Mouse (Mus musculus) A20 (cell line): ENCODE results near the gene Vwa8.
"Not testable (repeated sequence)": the region's sequence is repeated elsewhere in the genome, so short reads cannot be mapped to it uniquely, and the experiment has no call there.

Experiments
- DNase-seq: peaks from one replicate; pipeline ENCODE4 v3.0.0-alpha.2; 2011; ENCODE audit warnings: low read depth, low spot score

The Vwa8 gene

DNA sequence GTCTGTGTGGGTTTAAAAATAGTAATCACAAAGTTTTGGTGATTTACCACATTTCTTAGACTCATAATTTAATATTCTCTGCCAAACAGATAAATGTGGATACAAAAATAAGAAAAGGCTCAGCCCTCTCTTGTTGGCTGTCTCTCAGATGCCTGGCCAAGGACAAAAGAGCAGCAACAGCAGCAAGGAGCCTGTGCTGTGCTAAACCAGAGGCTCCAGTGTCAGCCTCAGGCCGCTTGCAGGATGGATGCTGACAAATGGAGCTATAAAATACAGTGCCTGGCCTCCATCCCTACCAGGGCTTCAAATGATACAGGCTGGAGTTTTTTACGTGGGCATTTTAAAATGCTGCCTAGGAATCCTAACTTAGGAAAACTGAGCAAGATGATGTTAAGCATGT is 134.3 kb downstream of the Vwa8 start:
- DNase-seq: no peak

DNA sequence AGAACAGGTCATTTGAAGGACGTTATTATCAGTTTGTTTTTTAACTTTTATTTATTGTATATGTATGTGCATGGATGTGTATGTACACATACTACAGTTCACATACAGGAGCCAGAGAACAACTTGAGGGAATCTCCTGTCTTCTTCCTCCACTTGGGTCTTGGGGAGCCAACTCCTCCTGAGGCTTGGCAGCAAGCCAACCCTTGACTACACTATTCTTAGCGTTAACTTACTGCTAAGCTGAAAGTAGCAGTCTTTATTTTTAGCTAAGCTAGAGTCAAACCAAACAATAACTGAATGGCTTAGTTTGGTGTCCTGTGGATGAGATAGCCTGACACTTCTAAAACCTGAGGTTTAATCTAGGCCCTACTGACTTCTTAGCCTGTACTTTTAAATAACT is 135.4 kb downstream of the Vwa8 start:
- DNase-seq: peak; percentile 31

DNA sequence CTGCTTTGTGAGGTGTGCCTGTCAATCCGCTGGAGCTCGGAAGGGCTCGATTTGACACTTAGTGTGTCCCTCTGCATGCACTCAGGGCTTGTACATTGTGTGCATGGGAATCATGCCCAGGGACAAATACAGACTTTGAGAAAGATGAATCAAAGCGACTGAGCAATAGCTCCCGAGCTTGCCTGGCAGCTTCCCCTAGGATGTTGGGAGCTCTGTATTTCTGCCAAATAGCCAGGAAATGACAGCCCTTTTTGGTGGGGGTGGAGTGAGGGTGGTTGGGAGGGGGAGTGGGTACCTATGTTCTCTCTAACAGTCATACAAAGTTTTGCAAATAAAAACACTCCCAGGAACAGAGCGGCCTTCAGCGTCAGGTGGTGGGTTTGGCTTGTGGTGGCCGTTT is 138.7 kb downstream of the Vwa8 start:
- DNase-seq: no peak

DNA sequence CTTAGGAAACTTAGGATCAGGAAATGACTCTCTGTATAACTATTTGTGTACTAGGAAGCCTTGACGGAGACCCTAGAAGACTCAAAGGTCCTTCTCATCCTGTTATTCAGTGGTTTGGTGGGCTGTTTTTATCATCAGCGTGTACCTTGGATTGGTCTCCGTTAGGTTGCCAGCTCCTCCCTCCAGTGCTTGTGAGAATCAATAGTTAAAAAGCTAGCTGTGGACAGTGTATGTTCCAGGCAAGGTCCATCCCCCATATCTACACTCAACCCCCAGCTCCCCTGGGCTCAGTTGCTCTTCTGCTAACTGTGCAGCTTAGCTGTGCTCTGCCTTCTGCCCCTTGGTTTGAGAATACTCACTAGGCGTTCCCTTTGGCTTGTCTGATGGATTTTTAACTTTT is 143.6 kb downstream of the Vwa8 start:
- no peak for DNase-seq

DNA sequence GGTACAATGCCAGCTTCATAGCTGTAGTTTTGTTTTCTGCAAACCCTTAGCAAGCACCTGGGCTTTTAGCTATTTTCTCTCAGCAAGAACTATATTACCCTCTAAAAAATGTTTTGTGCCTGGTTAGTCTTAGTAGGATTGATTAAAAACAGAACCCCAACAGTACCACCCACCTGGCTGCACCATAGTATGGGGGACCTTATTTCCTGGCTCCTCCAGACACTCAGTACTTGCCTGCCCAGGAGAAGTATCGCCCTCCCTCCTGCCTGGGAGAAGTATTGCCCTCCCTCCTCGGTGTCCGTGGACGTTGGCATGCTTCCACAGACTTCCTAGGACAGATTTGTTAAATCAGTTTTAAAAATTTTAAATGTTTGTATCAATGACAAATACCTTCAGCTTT is 144.7 kb downstream of the Vwa8 start:
- DNase-seq: no peak

DNA sequence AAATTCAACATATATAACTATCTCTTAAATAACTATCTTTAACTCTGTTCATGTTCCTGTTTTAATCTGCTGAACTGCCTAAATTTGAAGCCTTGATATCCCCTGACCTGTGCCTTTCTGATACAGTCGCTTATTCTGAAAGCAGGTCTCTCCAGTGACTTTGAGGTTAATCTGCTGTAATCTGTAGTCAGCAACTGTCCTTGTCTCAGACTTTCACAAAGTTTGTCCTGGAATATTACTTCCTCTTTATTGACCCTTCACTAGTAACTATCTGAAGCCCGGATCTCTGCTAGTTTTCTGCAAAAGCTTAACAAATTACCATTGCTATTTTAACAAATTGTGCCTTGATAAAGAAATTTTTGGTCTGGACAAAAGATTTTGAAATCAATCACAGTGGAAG is 147.5 kb downstream of the Vwa8 start:
- no peak for DNase-seq

DNA sequence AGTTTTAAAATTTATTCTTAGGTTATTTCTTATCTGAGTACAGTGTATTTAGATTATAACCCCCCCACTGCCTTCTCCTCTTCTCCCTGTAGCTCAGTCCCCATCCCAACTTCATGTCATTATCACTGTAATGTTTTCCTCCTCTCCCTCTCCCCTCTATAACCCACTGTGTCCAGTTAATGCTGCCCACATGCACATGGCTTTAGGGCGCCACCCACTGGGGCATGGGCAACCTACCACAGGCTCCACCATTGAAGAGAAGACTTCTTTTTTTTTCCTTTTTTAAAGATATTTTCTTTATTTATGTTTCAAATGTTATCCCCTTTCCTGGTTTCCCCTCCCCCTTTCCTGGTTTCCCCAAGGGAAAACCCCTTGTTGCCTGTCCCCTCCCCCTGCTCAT is 154.7 kb downstream of the Vwa8 start:
- DNase-seq: peak; percentile 24

DNA sequence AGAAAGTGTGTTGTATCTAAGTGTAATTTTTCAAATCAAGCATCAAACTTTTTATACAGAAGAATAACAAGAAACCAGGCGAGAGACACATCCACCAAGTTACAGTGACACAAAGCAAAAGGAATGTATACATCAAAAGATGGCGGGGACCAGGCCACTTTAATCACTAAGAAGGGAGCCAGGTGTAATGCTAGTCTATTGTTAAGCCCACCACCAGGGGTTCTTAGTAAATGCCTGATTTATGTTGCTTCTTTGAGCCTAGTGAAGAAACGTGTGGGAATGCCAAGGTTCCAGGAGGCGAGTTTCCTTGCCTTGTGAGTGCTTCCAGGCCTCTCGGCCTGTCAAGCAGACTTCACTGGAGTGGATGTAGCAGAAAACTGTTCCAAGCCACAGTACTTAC is 168.9 kb downstream of the Vwa8 start:
- not testable (repeated sequence) for DNase-seq

DNA sequence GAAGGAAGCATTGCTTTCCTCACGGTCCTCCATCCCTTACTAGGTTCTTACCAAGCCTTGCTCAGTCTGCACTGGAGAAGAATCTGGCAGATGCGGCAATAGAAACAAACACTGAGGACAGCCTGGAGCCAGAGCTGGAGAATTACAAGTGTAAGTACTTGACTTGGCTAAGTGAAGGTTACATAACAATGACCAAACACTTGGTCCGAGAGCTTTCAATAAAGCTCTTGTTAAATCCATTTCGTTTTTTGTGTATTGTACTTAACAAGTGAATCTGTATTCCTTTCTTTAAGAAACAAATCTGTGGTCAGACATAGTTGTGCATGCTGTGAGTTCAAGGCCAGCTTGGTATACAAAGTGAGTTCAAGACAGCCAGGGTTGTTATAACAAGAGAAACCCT is 169.7 kb downstream of the Vwa8 start:
- no peak for DNase-seq

DNA sequence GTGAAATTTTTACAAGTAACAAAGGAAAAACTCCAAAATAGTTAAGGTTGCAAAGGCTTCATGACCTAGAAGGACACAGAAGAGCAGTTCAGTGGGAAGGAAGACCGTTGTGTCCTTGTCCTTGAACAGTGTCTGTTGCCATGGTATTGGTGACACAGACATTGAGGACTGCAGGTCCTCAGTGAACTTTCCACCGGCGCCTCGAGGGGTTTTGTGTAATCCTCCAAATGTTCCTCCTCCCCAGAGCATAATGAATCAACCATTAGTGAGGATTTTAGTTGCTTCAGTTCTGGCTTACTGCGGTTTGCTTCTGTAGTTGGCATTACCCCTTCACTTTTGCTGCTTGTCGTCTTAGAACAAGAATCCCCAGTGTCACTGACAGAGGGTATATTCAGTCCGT is 172.9 kb downstream of the Vwa8 start:
- DNase-seq: no peak

DNA sequence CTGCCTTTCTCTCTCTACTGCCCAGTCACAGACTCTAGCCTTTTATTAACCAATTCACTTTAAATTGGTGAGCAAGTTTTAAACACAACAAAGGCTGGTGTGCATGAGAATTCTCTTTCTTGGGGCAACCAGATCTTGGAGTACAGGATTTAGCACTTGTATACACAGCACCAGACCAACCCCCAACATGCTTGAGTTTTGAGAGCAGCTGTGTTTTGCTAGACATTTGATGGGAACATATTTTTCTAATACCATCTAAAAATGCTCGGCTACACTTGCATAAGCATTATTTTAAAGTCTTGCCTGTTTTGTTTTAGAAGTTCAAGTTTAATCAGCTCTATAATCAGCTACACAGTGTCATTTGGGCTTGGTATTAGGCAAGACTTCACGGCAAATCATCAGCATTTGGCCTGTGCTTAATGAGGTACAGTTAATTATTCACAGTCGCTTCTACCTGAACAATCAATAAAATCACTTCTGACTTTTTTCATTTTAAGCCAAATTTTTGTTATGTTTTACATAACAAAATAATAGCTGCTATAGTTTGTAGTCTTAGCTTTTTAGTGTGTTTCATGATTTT is 180.2 kb downstream of the Vwa8 start:
- DNase-seq: no peak

DNA sequence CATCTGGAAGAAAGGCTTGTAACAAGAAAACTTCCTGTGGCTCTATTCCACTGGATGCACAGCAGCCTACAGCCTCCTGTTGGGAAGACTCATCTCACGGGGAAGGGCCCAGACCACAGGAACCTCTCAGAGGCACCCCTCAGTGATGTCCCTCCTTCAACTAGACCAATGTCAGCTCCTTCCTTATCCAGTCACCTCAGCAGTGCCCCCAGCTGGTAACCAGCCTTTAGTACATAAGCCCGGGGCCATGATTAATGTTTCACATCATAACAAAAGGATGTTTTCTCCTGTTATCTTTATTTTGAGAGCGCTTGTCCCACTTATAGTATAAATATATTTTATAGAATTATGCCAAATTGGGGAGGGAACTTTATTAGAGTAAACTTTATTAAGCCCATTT is 181.9 kb downstream of the Vwa8 start:
- DNase-seq: peak; percentile 23

DNA sequence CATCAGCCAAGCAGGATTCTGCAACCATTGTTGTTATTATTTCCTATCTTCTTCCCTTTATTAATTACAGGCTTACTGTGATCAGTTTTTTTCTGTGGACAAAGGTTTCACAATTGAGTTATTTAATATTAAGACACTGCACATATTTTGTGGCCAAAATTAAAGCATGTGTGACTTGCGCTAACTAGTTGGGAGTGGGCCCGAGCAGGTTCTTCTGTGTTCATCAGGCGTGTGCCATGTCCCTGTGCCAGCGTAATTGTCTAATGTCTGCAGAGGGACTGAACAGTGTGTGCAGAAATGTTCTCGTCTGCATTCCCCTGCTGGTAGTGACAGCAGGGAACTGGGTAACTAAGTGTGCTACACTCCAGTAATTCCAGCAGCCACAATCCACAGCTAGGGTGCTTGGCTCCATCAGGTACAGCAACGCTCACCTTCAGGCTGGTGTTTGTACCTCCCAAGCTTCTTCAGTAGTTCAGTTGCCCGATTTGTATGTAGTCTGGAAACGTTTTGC is 182.4 kb downstream of the Vwa8 start:
- no peak for DNase-seq

DNA sequence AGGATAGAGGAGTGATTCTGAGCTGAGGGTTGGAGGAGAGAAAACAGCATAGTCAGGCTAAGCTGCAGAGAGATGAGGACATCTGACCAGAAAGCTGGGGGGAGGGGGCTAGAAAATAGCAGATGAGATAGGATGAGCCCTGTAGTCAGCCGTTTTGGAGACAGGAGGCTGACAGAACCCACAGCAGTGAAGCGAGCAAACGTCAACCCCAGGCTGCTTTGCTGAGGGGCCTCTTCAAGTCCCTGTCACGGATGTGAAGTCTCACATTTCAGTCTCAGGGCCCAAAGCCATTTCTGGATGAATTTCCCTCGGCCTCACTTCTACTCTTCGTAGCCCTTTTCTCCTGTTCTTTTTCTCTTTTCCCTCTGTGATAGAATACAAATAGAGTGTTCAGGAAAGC is 184.5 kb downstream of the Vwa8 start:
- no peak for DNase-seq

DNA sequence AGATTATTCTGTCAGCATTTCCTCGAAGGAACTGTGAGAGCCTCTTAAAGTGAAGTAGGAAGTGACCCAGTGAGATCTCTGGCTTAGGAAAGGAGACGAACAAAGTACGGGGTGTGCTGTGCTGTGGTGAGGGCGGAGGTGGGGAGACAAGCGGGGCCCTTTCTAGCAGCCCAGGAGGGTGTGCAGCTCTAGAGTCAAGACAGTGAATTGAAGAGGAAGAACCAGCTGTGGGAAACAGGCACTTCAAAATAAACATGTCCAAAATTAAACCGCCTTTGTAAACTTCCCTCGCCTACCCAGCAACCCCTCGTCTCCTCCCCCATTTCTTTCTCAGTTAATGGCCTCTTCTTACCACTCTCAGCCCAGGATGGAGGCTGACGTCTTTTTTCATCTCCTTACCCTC is 185.7 kb downstream of the Vwa8 start:
- DNase-seq: no peak

DNA sequence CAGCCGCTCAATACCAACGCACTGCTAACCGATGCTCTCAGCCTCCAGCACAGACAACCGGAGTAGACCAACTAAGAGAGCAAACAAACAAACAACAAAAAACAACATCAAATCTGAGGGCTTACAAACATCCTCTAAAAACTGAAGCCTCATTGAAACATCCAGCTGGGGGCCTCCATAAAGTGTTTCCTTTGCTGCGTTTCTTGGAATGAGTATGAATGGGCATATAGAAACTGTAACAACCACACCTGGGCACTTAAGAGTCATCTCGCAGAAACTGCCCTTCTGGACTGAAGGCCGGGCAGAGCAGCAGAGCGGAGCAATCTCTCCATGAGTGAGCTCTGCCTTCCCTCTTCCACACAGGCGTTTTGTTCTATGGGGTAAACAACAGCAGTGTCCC is 186.7 kb downstream of the Vwa8 start:
- DNase-seq: no peak

DNA sequence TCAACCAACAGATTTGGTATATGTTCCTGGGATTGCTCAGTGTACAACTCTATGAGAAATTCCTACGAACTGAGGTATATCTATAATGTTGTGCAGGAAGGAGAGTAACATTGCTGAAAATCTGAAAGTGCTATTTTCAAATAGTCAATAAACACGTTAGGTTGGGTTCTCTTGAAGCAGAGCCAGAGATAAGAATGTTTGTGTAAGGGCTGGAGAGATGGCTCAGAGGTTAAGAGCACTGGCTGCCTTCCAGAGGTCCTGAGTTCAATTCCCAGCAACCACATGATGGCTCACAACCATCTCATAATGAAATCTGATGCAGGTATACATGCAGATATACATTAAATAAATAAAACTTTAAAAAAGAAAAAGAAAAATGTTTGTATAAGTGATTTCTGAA is 198.3 kb downstream of the Vwa8 start:
- DNase-seq: no peak

DNA sequence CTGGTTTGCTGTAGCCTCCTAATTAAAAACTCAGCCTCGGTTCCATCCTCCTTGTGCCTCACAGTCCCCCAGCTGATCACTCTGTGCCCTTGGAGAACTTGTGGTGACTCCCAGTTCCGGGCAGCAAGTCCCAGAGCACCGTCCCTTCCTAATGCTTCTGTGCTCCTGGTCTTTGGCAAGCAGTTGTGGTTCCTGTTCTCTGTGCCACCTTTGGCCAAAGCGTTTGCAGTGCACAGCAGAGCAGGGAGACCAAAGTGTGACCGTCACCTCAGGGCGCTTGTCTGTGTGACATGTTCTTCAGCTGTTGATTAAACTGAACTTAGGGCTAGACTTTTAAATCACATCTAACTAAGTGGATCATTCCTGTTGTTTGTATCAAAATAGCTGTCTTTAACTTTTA is 199.1 kb downstream of the Vwa8 start:
- no peak for DNase-seq

DNA sequence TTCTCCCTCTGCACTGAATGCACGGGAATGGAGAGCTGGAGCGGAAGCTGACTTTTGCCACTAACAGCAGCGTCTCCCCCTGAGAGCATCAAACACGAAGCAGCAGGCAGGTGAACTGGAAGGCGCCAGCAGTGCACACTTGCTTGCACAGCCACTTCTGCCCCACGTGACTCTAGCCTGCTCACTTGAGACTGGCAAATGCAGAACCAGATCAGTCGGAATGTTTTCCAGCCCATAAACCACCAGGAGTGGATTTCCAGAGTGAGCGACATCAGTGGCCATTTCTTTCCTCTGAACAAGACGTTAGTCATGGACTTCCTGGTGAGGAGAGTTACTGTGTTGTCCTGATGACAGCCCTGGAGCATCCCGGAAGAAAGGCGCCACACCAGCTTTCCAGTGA is 200.7 kb downstream of the Vwa8 start:
- no peak for DNase-seq

DNA sequence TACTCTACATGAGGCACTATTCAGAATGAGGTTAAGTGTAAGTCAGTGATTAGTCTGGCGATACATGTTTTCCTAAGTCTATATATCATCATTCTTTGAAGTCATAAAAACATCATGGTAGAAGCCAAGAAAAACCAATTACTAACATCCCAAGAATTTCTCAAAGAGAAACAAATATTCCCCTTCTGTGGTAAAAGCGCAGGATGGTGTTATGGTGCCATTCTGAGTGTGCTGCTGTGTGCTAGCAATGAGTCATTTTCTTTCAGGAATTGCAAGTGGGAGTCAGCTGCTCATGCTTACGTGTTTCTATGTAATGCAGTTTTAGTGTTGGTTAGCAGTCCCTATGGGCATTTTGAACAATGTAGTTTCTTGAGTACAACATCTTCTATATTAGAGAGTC is 216.8 kb downstream of the Vwa8 start:
- DNase-seq: no peak

DNA sequence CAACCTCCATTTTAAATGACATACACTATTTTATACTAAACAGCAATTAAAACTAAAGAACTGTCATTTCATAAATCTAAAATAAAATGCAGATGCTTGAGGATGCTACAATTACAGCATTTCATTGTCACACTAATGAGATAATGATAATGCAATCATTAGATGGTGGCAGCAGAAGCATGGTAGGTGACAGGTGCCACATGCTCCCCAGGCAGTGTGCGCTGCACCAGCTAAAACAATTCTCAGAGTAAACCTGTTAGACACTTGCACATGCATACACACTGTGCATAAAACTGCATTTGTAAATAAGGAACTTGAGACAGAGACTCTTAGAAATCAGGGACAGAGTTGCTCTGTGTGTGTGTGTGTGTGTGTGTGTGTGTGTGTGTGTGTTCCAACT is 220.7 kb downstream of the Vwa8 start:
- no peak for DNase-seq

DNA sequence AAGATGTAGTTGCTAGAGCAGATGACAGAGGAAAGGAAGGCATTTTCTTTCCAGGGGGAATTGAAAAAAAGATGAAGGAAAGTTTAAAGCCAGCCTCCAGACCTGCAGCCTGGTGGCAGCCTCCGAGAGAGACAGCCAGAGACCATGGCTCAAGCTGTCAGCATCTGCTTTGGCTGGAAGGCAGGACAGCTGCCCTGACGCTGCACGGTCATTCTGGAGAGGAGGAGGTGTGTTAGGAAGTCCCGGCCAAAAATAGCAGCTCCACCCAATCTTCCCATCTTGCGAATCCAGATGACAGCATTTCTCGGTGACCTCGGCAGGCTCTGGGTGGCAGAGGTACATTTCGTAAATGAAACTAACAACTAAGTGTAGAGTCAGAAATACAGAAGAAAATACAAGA is 225.9 kb downstream of the Vwa8 start:
- DNase-seq: no peak

DNA sequence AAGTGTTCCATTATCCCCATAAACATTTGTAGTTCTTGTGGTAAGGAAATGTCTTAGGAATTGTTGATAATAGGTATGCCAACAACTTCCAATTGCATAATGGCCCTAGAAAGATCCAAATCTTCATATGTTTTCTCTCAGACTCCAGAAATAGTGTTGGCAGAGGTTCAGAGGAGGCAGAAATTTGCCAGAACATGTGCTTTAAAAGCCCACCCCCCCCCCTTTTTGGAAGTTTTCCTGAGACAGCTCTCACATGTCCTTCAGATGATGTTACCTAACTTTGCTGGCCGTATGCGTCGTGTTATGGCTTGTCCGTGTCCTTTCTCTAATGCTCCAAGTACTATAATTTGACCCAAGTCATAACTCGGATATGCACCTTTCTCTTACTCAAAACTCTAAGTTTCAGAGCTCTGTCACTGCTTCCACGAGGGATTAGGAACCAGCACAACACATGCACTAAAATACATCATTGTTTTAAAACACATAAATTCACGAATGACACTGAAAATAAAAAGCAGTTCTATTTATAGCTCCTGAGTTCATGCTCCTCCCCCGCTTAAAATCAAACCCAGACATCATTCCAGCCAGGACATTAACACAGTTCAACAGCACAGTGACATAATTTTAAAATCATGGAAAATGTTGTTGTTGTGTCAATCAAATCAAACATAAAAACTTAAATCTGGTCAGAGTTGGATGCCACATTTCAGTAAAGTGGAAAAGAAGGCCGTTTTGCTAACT is 227.9 kb downstream of the Vwa8 start:
- no peak for DNase-seq

DNA sequence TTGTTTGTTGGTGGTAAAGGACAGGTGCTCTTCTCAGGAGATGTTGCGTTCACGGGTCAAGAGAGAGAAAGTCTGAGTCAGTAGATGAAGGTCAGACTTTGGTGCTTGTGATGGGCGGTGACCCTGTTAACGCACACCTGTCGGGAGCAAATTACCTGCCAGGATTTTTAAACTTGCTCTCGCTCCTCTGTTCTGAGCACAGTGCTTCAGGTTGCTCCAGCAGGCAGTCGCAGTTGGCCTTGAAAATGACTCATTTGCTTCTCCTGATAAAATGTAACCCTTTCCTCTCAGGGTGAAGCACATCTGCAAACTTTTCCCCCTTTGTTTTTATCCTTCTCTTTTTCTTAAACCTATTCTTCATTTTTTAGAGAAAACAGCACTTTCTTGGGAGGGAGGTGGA is 234.7 kb downstream of the Vwa8 start:
- DNase-seq: no peak
